Mouse (Mus musculus): Measurements from ENCODE around the gene Atp2a2.

DNA sequence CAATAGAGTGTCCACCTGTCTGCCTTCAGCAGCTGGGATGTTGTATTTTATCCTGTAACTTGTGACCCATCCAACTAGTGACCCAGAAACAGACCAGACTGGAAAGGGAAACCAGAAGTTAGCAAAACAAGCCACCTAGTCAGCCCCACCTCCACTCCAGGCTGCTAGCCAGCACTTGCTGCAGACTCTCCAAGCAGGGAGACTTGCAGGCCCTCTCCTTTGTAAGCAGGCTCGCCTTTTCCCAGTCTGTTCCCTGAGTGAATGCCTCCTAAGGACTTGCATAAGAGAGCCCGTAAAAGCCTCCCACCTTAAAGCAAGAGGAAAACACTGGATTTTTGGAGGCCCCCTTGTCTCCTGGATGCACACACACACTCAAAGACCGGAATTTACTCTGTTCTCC lies 27.3 kb upstream of the Atp2a2 start:
- TF ChIP-seq CTCF (IDR thresholded peaks at IDR 0.05; ENCODE audit: low read depth, low read length) (no peak), GATA2 (IDR thresholded peaks at IDR 0.05; ENCODE audit: borderline replicate concordance, low read depth, low read length) (no peak), GATA1 (IDR thresholded peaks at IDR 0.05; ENCODE audit: borderline replicate concordance, low read length) (no peak), POLR2AphosphoS5 (IDR thresholded peaks at IDR 0.05; ENCODE audit: insufficient replicate concordance, low read depth, low read length) (no peak), TAL1 (conservative IDR thresholded peaks at IDR 0.05; ENCODE audit: low read depth, low read length) (no peak)
